Mouse (Mus musculus) heart, postnatal 10 days (tissue): ENCODE measurements around the gene Ankrd6. TPM values are rescaled to one million over a fixed set of nuclear protein-coding genes. Genes with fewer than 3 reads are reported as not detected.
"Not testable (repeated sequence)": the region's sequence is repeated elsewhere in the genome, so short reads cannot be mapped to it uniquely, and the experiment has no call there.

Experiments
- DNase-seq, 2 experiments: peaks; one replicate each; pipeline ENCODE4 v3.0.0; 2021
- intact Hi-C: fragments of 180-260 bp; cut with DNase I; formaldehyde crosslinking; loops from one replicate; pipeline ENCODE4 v1.15.1; 2025
- total RNA-seq, 2 experiments: library from RNA; stranded (reverse); gene quantifications; 2 replicates each; pipeline ENCODE4 v1.2.3; 2021

Gene Ankrd6
- total RNA-seq, result 1 to 10 TPM; 3.5 to 6.3 TPM

DNA sequence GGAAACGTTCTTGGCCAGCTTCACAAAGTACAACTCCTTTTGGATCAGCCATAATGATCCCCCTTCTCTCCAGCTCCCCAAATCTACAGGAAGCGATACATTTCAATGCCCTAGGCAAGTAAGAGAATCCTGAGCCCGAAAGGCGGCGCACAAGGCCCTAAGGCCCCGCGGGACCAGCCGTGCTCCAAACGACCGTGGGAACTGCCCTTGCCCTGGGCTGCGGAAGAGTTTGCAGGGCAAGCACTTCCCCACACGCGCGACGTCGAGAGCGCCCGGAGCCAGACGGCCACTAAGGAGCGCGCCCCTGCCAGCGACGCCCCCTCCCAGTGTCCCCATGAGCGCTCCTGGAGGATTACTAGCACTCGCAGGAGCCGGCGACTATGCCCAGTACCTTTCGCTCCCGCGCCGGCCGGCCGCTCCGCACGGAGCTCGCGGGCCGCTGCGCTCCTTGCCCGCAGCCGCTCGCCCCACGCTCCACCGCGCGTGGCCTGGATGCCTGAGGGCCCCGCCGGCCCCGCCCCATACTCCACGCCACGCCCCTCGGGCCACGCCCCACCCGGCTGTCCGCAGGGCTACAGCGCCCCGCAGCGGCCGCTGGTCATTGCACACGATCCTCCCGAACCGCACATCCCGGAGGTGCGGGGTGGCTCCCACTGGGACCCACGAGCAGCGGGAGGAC is at the start of gene Ankrd6:
TSS of gene Ankrd6 (minus strand) at position 486 of the 679 bp plus-strand sequence.
- DNase-seq, result peak; percentile 78 to 88

DNA sequence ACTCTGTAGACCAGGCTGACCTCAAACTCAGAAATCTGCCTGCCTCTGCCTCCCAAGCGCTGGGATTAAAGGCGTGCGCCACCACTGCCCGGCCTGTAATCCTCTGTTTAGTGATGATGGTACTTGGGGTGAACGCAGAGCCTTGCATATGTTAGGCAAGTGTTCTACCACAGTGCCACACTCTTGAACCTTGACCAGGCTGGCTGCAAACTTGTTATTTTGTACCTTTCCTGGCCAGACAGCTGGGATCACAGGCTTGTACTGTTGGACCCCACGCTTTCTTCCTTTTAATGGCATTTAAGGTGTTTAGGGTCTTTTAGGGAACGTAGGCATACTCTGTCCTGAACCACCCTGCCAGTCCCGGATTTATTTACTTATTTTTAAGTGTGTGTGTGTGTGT is 48.4 kb upstream of the Ankrd6 start:
- intact Hi-C loops, result no loop called here
- no peak for DNase-seq

More for the DNA sequence above, at the start of gene Ankrd6:
- intact Hi-C loops, result loop anchor here (1.0 to 5.0 kb wide), 6 partner anchors 68 to 363 kb away; partner anchors contain the start of gene Lyrm2

DNA sequence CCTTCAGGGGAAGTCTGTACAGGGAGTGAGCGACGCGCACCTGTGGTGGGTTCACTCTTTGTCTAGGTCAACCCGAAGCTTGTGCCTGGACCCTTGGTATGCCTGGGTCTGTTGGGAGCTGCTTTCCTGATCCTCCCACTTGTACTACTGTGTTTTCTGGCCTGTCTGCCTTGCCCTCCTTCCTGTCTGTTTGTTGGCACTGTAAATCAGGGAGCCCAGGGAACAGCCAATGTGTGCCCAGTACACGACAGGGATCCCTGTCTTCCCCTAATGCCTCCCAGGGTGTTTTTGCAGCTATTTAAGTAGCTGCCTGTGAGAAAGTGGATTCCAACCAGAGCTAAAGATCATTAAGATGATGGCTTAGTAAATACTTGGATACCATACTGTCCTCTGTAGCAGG is 46.9 kb upstream of the Ankrd6 start:
- DNase-seq, result no peak
- intact Hi-C loops, result no loop called here

DNA sequence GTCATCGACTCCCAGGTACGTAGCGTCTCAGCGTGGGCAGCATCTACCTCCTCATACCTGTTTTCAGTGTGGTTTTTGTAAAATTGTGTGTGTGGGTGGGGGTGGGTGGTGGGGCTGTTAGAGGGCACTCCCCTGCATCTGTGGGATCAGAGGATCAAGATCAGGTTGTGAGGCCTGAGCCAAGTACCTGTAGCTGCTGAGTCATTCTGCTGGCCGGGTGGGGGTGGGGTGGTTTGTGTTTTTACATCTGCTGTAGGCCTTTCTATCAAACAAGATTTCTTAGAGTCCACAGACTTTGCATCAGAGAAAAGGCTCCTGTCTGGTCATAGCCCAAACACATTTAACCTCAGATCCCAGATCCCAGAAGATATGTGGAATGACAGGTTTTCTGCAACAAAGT is 45.4 kb upstream of the Ankrd6 start:
- DNase-seq, result no peak
- intact Hi-C loops, result no loop called here

DNA sequence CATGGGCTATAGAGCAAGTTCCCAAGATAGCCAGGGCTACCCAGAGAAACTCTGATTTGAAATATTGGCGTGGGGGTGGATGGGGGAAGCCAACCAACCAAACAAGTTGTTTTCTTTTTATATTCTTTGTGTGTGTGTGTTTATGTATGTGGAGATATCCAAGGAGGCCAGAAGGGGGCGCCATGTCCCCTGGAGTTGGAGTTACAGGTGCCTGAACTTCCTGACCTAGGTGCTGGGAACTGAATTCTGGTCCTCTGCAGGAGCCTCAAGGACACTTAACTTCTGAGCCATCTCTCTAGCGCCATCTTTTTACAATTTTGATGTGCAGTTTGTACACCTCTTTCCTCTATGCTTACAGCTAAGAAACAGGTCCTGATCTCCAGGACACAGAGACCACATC is 43.5 kb upstream of the Ankrd6 start:
- DNase-seq, result no peak
- intact Hi-C loops, result no loop called here

DNA sequence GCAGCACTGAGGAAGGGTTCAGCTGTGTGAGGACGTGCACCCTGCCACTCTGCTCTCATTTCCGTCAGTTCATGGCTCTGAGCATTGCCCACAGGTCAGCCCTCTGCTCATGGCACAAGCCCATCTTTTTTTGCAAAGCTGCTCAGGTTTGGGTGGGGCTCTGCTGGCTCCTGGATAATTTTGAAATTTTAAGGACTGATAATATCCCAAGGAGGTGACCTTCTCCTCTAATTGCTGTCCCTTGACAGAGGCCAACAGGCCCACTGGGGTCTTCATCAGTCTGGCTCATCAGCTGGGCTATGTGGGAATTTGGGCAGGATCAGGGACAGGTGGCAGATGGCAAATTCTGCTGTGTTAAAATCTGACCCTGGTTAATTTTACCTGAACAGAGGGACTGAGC is 38.7 kb upstream of the Ankrd6 start:
- DNase-seq, result no peak

DNA sequence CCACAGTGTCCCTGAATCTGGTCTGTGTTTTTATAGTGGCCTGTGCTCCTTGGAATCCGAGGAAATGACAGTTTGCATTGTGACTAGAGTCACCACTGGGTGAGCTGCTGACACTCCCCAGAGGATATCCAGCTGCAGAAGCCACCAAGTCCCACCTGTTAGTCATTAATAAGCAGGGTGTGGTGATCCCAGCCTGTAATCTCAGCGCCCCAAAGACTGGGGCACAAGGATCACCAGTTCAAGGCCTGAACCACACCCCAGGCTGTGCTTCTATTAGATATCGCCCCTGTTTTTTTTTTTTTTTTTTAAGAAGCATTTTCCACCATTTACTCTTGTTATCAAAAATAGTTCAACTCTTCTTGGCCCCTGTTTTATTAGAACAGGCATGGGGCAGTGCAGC is 36.4 kb upstream of the Ankrd6 start:
- intact Hi-C loops, result no loop called here
- DNase-seq, result no peak

More for the DNA sequence above, 38.7 kb upstream of the Ankrd6 start:
- intact Hi-C loops, result no loop called here

DNA sequence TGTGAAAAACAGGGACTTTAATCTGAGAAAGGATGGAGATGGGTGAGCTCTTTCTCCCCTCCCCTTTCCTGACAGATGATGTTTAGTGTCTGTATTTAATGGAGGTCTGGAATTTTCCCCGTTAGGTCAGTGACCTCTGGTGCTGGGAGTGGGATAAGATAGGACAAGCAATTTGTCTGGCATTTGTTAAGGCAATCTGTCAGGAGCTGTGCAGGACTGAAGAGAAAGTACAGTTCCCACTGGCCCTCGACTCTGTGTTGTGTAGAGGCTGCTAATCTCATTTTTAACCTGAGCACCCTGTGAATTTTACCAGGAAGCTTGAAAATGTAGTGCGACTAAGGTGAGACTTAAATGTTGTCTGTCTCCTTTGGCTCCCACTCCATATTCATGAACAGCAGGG is 35.0 kb upstream of the Ankrd6 start:
- DNase-seq, result peak in 1 of 2 experiments; percentile 11
- intact Hi-C loops, result no loop called here

DNA sequence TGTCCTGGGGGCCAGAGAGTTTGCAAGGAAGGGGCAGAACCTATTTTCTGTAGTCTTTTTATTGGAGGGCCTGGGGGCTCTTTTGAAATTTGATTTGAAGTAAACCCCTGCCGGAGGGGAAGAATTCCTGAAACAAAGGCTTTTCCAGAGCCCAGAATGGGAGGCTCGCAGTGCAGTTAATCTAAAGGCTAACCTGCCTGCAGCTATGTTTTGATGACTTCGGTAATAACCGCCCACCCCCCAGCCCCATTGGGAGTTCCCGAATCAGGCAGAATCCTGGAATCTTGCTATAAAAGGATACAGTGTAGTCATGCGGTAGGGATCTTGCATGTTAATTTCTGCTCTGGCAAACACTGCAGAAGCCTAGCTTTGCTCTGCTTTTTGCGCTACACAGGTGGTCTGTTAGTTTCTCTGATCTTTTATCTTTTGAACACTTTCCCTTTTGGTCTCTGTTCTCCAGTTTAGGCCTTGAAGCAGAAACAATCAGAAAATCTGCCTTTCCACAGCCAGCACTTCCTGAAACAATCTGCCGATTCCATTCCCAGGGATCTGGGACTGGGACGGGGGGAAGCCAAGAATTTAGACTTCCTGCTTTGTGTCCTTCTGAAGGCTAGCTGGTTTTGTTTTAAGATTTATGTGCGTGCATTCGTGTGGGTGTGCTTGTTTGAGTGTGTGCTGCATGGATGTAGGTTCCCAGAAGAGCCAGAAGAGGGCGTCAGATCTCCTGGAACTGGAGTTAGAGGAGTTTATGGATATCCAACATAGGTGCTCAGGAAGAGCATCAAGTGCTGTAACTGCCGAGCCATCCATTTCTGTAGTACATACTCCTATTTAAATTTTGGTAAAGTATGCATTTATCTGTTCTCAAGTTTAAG is 34.4 kb upstream of the Ankrd6 start:
- intact Hi-C loops, result no loop called here
- DNase-seq, result peak; percentile 28 to 40

DNA sequence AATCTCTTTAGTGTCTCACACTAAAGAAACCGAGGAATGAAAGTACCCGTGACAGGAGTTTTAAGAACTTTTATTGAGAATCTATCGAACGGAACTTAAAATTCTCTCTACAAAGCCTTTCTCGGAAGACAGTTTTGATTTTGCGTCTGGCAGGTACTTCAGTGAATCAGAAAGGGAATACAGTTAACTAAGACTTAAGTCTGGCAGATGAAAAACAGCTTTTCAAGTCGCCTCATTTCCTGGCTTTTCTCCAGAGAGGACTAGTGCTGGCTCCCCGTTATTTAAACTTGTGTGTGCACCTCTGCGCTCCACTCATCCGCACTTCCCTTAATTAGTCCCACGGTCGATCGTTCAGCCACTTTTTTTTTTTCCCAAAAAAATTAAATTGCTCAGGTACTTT is 33.6 kb upstream of the Ankrd6 start:
- intact Hi-C loops, result no loop called here
- DNase-seq, result peak; percentile 20 to 24

DNA sequence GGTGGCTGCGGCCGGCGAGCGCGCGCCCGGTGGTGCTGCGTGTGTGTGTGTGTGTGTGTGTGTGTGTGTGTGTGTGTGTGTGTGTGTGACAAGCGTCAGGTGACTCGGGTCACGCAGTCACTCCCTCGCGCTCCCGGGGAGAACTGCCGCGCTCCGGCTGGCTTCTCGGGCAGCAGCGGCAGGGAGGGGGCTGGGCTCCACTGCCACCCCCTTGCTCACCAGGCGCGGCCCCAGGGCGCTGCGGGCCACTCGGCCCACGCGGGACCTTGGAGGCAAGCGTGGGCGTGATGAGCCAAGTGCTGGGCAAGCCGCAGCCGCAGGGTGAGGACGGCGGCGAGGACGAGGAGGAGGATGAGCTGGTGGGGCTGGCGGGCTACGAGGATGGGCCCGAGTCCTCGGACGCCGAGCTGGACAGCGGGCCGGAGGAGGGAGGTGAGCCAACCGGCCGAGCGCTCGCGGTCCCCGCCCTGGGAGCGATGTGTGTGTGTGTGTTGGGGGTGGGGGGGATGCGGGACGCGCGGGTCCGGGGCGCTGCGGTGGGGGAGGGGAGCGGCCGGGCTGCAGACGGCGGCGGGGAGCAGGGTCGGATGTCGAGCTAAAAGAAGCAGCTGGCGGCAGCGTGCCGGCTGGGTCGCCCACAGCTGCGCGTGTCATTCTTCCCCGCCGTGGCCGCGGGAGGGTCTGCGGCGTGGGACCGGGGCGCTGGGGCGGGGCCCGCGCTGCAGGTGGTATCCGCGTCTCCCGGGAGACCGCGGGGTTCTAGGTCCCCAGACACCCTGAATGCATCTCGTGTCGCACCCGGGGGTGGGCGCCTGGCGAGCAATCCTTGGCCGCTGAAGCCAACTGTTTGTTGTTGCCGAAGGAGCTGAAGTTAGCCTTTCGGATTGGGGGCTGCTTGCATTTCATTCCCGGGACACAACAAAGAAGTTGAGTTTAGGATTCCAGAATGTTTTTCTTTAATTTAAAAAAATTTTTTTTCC is 32.8 kb upstream of the Ankrd6 start:
- DNase-seq, result peak; percentile 79 to 81
- intact Hi-C loops, result no loop called here

DNA sequence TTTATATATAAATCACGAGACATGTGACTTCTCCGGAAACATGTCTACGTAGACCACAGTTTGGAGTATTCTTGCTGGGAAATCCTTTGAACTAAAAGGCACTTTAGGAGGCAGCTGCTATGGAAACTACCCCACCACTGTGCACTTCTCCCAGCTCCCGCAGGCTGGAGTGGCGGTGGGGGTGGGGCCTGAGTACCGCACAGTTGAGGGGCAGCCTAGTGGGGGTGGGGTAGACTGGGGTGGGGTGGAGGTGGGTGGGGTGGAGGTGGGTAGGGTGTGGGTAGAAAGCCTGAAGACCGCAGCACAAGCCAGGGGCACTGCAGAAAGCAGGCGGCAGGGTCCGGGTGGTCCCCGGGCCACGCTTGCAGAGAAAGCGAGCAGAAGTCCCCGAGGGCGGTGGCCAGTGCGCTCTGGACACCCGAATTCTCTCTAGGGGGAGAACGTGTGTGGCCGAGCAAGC is 32.1 kb upstream of the Ankrd6 start, which contains the start of gene Rragd:
TSS of gene Rragd (plus strand) at position 322 of the 460 bp plus-strand sequence.
- intact Hi-C loops, result no loop called here
- no peak for DNase-seq

DNA sequence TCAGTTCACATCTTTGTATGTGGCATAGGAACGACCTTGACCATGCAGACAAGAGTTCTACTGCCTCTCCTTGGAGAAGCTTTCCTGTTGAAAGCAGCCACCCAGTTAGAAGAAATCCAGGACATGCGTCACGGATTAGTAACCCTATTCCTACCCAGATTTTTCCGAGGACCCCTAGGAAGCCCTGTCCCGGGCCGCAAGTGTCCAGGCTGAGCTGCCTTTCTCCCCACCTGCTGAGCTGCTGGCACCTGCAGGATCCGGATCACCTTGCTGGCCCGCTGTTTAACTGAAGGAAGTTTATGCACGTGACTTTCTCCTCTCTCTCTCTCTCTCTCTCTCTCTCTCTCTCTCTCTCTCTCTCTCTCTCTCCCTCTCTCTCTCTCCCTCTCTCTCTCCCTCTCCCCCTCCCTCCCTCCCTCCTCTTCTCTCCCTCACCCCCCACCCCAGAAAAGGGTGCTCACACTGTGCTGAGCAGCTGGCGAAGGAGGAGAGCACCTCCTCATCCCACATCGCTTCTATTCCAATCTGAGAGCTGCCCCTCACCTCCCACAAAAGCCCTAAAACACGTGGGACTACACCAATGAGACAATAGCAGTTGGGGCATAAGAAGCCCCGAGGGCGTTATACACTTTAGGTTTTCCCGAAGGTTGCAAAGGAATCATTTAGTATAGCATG is 31.5 kb upstream of the Ankrd6 start:
- DNase-seq, result peak; percentile 20 to 24
- intact Hi-C loops, result no loop called here

DNA sequence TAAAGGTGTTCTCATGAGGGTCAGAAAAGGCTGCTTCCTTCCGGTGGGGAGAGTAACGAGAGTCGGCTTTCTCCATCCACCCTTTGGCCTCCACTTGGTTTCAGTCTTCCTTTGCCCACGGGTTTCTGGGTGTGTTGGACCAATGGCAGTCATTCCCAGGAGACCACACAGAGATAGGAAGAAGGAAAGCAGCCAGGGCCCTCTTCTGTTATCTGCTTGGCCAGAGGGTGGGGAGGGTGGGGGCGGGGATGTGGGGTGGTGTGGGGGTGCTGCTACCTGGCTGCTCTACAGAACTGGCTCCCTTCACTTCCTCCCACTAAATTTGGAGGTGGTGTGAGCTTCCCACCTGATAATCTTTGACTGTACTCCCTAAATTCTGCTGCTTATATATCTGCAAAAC is 31.0 kb upstream of the Ankrd6 start:
- intact Hi-C loops, result no loop called here
- peak; percentile 42 to 45 for DNase-seq

DNA sequence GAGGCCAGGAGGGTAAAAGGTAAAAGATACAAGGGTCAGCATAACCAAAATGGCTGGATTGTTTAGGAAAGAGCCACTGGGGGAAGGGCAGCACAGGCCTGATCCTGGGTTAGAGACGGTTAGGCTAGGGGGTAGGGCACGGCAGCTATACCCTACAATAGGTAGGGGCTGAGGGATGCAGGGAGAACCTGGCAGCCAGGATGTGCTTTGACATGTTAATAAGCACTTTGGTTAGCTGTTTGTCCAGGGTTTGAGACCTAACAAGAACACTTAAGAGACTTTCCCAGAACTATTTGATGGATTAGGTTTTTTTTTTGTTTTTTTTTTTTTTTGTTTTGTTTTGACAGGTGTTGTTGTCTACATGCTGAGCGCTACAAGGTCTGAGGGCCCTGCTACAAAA is 29.4 kb upstream of the Ankrd6 start:
- no peak for DNase-seq
- intact Hi-C loops, result no loop called here

DNA sequence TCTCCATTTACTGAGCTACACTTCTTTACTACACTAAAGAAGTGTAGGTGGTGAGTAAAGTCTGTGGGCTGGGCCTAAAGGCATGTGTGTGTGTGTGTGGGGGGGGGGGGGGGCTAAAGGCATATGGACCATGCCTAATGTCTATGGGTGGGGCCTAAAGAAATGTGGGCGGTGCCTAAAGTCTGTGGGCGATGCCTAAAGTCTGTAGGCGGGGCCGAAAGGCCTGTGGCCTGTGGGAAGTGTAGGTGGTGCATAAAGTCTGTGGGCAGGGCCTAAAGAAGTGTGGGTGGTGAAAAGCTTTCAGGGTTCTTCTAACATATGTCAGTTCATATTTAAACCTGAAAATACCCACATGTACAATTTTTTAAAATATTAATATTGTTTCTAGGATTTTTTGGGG is 26.7 kb upstream of the Ankrd6 start:
- no peak for DNase-seq
- intact Hi-C loops, result no loop called here

DNA sequence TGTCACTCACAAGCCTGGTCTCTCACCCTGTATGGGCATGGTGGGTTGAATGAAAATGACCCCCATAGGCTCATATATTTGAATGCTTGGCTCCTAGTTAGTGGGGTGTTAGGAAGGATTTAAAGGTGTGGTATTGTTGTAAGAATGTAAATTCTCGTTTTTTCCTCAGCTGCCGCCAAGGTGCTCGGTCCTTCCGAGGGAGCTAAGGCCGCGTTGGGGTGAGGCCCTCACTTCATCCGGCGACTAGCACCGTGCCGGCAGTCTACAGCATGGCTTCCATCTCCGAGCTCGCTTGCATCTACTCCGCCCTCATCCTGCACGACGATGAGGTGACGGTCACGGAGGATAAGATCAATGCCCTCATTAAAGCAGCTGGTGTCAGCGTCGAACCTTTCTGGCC is 14.0 kb upstream of the Ankrd6 start:
- intact Hi-C loops, DNase-seq: not testable (repeated sequence)

DNA sequence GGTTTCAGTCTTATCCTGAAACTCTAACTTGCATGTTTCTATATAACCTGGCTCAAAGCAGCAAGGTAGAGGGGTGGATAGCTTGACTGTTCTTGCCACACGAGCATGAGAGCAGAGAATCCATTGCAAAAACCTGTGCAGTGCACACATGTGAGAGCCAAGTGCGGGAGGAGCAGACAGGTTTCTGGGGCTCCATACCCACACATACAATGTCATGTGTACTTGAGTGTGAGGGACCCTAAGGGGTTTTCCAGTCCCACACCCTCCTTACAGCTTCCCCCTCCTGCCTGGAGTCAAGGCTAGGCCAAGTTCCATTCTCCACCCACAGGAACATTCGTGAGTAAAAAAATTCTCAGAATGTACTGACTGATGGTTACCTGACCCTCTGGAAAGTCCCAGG is 10.8 kb upstream of the Ankrd6 start:
- DNase-seq, result no peak
- intact Hi-C loops, result no loop called here

DNA sequence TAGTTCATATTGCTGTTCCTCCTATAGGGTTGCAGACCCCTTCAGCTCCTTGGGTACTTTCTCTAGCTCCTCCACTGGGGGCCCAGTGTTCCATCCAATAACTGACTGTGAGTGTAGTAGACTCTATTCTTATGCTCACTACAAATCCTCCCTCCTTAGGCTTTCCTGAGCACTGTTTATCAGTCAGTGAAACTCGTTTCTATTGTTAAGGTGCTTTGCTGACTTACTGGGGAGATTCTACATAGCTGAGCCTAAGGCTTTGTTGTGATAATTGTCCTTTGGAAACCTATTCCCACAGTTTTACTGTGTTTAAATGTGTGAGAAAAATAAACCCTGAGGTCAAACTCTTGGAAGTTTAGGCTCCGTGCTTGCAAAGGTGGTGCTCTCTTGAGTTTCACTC is 5.8 kb upstream of the Ankrd6 start:
- intact Hi-C loops, result no loop called here
- no peak for DNase-seq

DNA sequence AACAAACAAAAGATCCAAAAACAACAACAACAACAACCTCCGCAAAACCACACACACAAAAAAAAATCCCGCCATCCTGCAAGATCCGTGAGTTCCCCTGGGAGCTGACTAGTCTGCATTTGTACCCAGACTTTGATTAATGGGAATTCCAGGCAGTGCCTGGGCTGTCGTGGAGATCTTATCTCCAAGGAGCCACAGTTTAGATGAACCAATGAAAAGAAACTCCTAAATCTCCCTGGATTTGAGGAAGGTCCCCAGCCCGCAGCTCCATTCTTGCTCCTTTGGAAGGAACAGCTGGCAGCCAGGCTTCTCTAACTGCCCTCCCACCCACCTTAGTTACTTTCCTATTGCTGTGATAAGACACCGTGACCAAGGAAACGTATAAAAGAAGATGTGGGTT is 2.0 kb upstream of the Ankrd6 start:
- intact Hi-C loops, result loop anchor here (5.0 kb wide), 4 partner anchors 165 to 365 kb away; no protein-coding TSS in a partner anchor
- DNase-seq, result no peak
